Mouse (Mus musculus) stomach, embryonic 16.5 days (tissue): ENCODE results near the gene Rimkla. TPM values are rescaled to one million over a fixed set of nuclear protein-coding genes. Genes with fewer than 3 reads are reported as not detected.
A peak's percentile ranks its signal among the peaks of the same experiment; 100 is the strongest.

Experiments used
- ATAC-seq: fragments of 200-750 bp; cut with Nextera tagmentation; 2 replicates; pipeline ENCODE4 v1.8.0; 2017; ENCODE audit warnings: moderate number of reproducible peaks, moderate TSS enrichment; ENCODE audit not compliant: insufficient read depth, low FRiP score
- H3K27ac ChIP-seq: fragments of 300-500 bp; sonication (generic); 2 replicates; pipeline ENCODE4 v1.5.1; 2014; ENCODE audit warnings: low read length
- H3K27me3 ChIP-seq: fragments of 300-500 bp; sonication (generic); 2 replicates; pipeline ENCODE4 v1.6.1; 2014; ENCODE audit warnings: low read length, control low read depth, mixed read lengths; ENCODE audit not compliant: control insufficient read depth, insufficient read depth
- H3K36me3 ChIP-seq: fragments of 300-500 bp; sonication (generic); 2 replicates; pipeline ENCODE4 v1.6.1; 2014; ENCODE audit warnings: low read length; ENCODE audit not compliant: control insufficient read depth, insufficient read depth
- H3K4me1 ChIP-seq: fragments of 300-500 bp; sonication (generic); 2 replicates; pipeline ENCODE4 v1.6.1; 2014; ENCODE audit warnings: low read length, control low read depth, mixed read lengths; ENCODE audit not compliant: control insufficient read depth, insufficient read depth
- H3K4me2 ChIP-seq: fragments of 300-500 bp; sonication (generic); 2 replicates; pipeline ENCODE4 v1.6.1; 2014; ENCODE audit warnings: low read depth, low read length, mixed read lengths
- H3K4me3 ChIP-seq: fragments of 300-500 bp; sonication (generic); replicated peaks from 2 replicates; pipeline ENCODE4 v1.5.1; 2014; ENCODE audit warnings: mild to moderate bottlenecking, low read length
- H3K9ac ChIP-seq: fragments of 300-500 bp; sonication (generic); 2 replicates; pipeline ENCODE4 v1.6.1; 2014; ENCODE audit warnings: low read length
- H3K9me3 ChIP-seq: fragments of 300-500 bp; sonication (generic); replicated peaks from 2 replicates; pipeline ENCODE4 v1.6.1; 2016; ENCODE audit warnings: low read length, control low read depth; ENCODE audit not compliant: control insufficient read depth
- WGBS: fragments of 180-500 bp; shearing (Covaris S2); extraction: QIAGEN DNeasy Blood & Tissue Kit; methylation state at CpG from one replicate; pipeline ENCODE4 v1.1.7; 2014; 5-methylcytosine and 5-hydroxymethylcytosine counted together
- polyA plus RNA-seq: library from polyadenylated mRNA; unstranded; fragments of >200 nt; fragmentation: Nextera tagmentation; extraction: Ambion mirVana; gene quantifications from 2 replicates; pipeline ENCODE4 v1.2.1, GENCODE M21; 2015

Rimkla gene
- polyA plus RNA-seq, 1 experiment from 2014 or later, result 0.77 TPM

DNA sequence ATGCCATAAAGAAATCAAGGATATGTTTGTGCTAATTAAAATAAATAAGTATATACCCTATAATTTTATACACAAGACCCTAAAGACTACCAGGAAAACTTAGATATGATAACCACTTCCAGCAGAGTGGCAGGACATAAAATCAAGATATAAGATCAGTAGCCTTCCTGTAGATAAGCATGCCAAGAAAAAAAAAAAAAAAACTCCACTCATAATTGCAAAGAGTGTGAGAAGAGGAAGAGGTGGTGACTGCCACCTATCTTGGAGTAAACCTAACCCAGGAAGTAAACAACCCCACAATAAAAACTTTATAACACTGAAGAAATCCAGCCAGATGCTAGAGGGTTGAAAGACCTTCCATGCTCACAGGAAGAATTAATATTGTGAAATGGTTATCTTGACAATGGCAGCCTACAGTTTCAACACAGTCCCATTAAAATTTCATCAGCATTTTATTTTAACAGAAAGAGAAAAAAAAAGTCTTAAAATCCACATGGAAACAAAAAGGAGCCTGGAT lies 34.0 kb upstream of the Rimkla start:
- Histone ChIP-seq H3K27ac (no peak overlapping the region), H3K4me3 (no peak overlapping the region), H3K9ac (no peak overlapping the region), H3K9me3 (no peaks in the 10 kb centered on the region), H3K4me1 (no peaks in the 10 kb centered on the region), H3K4me2 (no peak overlapping the region), H3K36me3 (no peaks in the 10 kb centered on the region), H3K27me3 (no peaks in the 10 kb centered on the region)
- no peak for ATAC-seq

DNA sequence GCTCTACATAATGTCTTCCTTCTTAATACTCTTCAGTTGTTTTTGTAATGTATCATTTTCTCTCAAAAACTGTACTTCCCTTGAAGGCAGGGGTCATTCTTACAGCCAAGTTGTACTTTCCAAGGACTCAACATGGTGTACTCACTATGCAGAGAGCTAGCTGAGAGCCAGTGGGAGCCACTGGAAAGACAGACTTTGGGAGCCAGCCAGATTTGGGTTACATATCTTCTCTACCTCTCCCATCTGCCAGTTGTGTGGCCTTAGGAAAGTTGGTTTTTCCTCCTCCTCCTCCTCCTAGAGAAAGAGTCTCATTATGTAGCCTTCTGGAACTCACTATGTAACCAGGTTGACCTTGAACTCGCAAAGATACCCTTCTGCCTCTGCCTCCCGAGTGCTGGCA lies 32.0 kb upstream of the Rimkla start:
- Histone ChIP-seq H3K9ac (no peak overlapping the region), H3K4me2 (no peak overlapping the region)

DNA sequence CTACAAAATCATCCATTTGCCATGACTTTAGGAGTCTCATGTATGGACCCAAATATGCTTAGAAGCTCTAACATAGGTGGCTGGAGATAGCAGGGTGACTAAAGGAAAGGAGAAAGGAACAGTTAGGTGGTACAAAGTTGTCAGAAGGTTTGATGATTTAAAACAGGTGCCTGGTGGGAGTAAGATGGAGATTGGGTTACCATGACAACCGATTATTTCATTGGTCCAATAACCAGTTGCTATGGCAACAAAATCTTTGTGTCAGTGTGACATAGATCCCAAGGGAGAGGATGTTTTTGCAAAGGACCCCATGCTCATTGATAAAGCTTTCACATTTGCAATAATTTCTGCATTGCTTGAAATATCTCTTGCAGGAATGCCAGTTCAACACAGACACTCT lies 31.6 kb upstream of the Rimkla start:
- Histone ChIP-seq H3K27ac (no peak overlapping the region), H3K4me2 (no peak overlapping the region), H3K4me3 (no peak overlapping the region), H3K9ac (no peak overlapping the region), H3K4me1 (no peaks in the 10 kb centered on the region), H3K27me3 (no peaks in the 10 kb centered on the region), H3K36me3 (no peaks in the 10 kb centered on the region), H3K9me3 (no peaks in the 10 kb centered on the region)
- WGBS, result 78% methylated on average over 1 of the region's 1 CpGs
- no peak for ATAC-seq

More for the DNA sequence above, 32.0 kb upstream of the Rimkla start:
- H3K4me3 ChIP-seq, result no peak overlapping the region
- H3K27me3 ChIP-seq, result no peaks in the 10 kb centered on the region
- ATAC-seq, result no peak
- no peaks in the 10 kb centered on the region for H3K36me3 ChIP-seq
- no peaks in the 10 kb centered on the region for H3K4me1 ChIP-seq
- no peaks in the 10 kb centered on the region for H3K9me3 ChIP-seq
- no peak overlapping the region for H3K27ac ChIP-seq
- 89% methylated on average over 2 of the region's 2 CpGs for WGBS

DNA sequence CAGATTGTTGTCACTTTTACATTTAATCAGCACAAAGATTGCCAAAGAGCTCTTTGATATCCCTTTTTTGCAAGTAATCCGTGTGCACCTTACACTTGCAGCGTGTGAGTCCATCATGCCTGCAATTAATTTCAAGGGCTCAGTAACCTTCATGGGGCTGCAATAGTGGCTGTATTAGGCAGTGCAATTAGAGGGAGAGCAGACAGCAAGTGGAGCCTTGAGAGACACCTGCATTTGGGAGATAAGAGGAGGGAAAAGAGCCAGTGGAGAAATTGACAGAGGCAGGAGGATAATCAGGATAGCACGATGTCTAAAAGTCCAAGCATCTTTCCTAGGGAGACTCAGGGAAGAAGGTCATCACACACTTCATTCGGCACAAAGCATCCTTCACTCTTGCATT lies 31.1 kb upstream of the Rimkla start:
- no peaks in the 10 kb centered on the region for H3K4me1 ChIP-seq
- ATAC-seq, result no peak
- H3K27ac ChIP-seq, result no peak overlapping the region
- H3K9ac ChIP-seq, result no peak overlapping the region
- no peaks in the 10 kb centered on the region for H3K27me3 ChIP-seq
- no peak overlapping the region for H3K4me2 ChIP-seq
- H3K4me3 ChIP-seq, result no peak overlapping the region
- H3K9me3 ChIP-seq, result no peaks in the 10 kb centered on the region
- H3K36me3 ChIP-seq, result no peaks in the 10 kb centered on the region
- WGBS, result 80% methylated on average over 4 of the region's 4 CpGs

DNA sequence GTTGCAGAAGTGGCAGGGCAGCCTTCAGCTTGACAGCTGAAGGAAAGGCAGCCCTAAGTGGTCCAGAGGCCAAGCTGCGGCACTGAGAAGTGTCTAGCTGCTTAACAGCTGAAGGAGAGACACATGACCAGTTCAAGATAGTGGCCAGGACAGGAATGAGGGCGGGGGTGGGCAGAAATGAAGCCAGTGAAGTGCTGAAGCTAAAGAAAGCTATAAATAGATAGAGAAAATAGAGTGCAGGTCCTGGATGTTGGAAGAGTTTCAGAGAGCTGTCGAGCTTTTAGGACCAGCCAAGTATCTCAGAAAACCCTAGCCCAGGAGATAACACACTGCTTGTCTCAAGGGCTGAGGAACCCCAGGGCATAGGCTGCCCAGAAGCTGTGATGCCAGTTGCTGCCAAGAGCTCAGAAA lies 20.3 kb upstream of the Rimkla start:
- 51% methylated on average over 3 of the region's 3 CpGs for WGBS
- no peaks in the 10 kb centered on the region for H3K36me3 ChIP-seq
- no peak for ATAC-seq

DNA sequence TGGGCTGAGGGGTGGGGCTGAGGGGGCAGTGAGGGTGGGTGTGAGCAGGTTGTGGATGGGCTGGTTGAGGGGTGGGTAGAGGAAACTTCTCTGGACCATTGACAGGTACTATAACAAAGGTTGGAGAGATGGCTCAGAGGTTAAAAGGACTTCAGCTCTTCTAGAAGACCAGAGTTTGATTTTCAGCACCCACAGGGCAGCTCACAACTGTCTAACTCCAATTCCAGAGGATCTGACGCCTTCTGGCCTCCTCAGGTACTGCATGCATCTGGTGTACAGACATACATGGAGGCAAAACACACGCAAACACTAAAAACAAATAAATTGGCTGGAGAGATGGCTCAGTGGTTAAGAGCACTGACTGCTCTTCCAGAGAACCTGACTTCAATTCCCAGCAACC lies 19.2 kb upstream of the Rimkla start:
- no peak overlapping the region for H3K9ac ChIP-seq
- no peaks in the 10 kb centered on the region for H3K27me3 ChIP-seq
- H3K4me1 ChIP-seq, result no peaks in the 10 kb centered on the region
- no peak overlapping the region for H3K4me3 ChIP-seq
- no peak for ATAC-seq
- H3K9me3 ChIP-seq, result no peaks in the 10 kb centered on the region
- H3K36me3 ChIP-seq, result no peaks in the 10 kb centered on the region
- no peak overlapping the region for H3K4me2 ChIP-seq
- no peak overlapping the region for H3K27ac ChIP-seq
- WGBS, result 68% methylated on average over 2 of the region's 2 CpGs

More for the DNA sequence above, 20.3 kb upstream of the Rimkla start:
- H3K4me2 ChIP-seq, result no peak overlapping the region
- no peaks in the 10 kb centered on the region for H3K27me3 ChIP-seq
- H3K4me3 ChIP-seq, result no peak overlapping the region
- no peak overlapping the region for H3K27ac ChIP-seq
- H3K9me3 ChIP-seq, result no peaks in the 10 kb centered on the region
- H3K4me1 ChIP-seq, result no peaks in the 10 kb centered on the region
- H3K9ac ChIP-seq, result no peak overlapping the region

DNA sequence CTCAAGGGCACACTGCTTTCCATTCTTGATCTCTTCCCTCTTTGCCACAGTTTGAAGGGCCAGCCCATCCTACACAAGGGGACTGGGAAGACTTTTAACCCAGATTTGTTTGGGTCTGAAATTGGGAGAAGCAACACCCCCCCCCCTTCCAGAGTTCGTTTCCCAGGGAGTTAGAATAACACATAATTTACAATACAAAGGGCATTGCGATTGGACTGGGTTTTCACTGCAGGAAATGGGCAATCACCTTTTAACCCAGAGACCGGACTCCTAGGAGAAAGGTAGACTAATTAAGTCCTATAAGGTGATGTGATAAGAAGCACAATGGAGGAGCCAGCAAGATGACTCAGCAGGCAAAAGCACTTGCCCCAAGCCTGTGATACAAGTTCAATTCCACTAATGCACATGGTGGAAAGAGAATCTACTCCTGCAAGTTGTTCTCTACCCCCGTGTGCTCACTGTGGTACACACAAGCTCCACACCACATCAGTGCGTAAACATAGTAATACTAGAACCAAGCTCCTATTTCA lies 6.0 kb upstream of the Rimkla start:
- no peaks in the 10 kb centered on the region for H3K4me1 ChIP-seq
- H3K4me3 ChIP-seq, result no peak overlapping the region
- no peak overlapping the region for H3K27ac ChIP-seq
- no peaks in the 10 kb centered on the region for H3K9me3 ChIP-seq
- H3K36me3 ChIP-seq, result no peaks in the 10 kb centered on the region
- H3K27me3 ChIP-seq, result peaks cover 4% of the 10 kb centered on the region
- no peak for ATAC-seq
- 63% methylated on average over 5 of the region's 5 CpGs for WGBS
- no peak overlapping the region for H3K9ac ChIP-seq
- no peak overlapping the region for H3K4me2 ChIP-seq

DNA sequence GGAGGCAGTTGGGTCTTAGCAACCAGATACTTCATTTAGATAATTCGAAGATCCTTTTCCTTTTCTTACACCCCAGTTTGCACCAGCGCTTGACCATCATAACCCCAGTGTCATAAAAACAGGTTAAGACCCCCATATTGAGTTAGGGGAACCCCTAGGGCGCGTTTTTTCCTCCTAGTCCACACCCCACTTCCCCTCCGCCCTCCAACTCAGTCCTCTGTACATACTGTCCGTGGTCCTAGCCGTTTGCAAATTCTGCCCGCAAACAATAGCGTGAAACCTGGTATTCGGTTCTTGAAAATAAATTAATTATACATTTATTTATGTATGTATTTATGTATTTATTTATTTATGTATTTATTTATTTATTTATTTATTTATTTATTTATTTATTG lies 502 bp upstream of the Rimkla start:
- Histone ChIP-seq H3K9ac (peak overlapping the region; percentile 68), H3K9me3 (no peaks in the 10 kb centered on the region), H3K4me1 (no peaks in the 10 kb centered on the region), H3K4me2 (peak overlapping the region; percentile 93), H3K36me3 (no peaks in the 10 kb centered on the region), H3K4me3 (peak overlapping the region; percentile 61), H3K27ac (no peak overlapping the region), H3K27me3 (peaks cover 14% of the 10 kb centered on the region)
- ATAC-seq, result no peak
- WGBS, result 32% methylated on average over 10 of the region's 10 CpGs

DNA sequence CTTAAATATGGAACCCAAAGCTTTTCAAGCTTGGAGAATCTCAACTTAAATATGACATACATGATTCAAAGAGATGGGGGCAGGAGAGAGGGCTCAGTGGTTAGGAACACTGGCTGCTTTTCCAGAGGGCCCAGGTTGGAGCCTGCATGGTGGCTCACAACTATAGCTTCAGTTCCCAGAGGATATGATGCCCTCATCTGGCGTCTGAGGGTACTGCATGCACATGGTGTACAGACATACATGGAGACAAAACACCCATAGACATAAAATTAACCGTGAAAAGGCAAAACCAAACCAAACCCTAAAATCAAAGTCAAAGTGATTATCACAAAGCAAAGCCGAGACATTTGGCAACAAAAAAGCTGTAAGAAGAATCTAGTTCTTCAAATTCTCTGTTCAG lies 1.6 kb downstream of the Rimkla start:
- no peak overlapping the region for H3K9ac ChIP-seq
- no peak overlapping the region for H3K4me3 ChIP-seq
- H3K4me2 ChIP-seq, result no peak overlapping the region
- H3K27ac ChIP-seq, result no peak overlapping the region
- 74% methylated on average over 3 of the region's 3 CpGs for WGBS
- H3K4me1 ChIP-seq, result no peaks in the 10 kb centered on the region
- no peaks in the 10 kb centered on the region for H3K9me3 ChIP-seq
- no peaks in the 10 kb centered on the region for H3K36me3 ChIP-seq
- peaks cover 14% of the 10 kb centered on the region for H3K27me3 ChIP-seq
- no peak for ATAC-seq

DNA sequence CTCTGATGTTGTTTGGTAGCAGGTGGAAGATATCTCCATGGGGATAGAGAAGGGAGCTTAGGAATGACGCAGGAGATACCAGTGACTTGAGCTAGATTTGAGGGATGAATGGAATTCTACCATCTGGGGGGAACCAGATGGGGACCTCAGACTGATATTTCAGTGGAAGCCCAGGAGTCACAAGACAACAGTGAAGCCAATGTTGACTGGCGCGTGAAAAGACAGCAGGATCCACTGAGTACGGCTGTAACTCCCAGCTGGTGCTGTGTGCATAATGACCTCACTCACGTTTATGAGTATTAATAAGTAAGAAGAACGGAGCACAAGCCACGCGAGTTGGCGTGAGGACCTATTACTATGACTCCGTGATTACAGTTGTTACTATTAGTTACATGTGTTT lies 2.8 kb downstream of the Rimkla start:
- no peak overlapping the region for H3K4me3 ChIP-seq
- no peaks in the 10 kb centered on the region for H3K9me3 ChIP-seq
- 86% methylated on average over 10 of the region's 10 CpGs for WGBS
- H3K9ac ChIP-seq, result no peak overlapping the region
- no peaks in the 10 kb centered on the region for H3K36me3 ChIP-seq
- H3K27me3 ChIP-seq, result peaks cover 13% of the 10 kb centered on the region
- ATAC-seq, result no peak
- no peaks in the 10 kb centered on the region for H3K4me1 ChIP-seq
- no peak overlapping the region for H3K4me2 ChIP-seq
- no peak overlapping the region for H3K27ac ChIP-seq
